Comparison of ENCODE assay signal across 8 mouse cellular contexts in the genomic region with DNA sequence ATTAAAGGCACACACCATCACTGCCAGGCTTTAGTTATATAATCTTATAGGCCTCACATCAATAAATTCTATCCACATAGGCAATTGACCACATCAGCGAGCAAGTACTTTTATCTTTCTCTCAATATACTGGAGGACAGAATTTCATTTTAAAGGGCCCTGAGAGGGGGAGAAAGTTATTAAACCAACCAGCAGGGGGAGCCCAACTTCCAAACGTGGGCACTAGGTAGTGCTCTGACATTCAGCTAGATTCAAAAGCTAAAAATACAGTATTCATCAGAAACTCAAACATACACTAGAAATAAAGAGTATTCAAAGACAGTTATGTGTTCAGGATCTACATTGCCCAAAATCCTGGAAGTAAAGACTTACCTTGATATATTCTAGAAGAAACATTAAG.
DNase-seq lines count a peak whose midpoint lies in the region; ATAC-seq and TF ChIP-seq lines count a peak whose summit lies in the region.

No protein-coding gene starts in this region.

- no peaks in the 10 kb centered on the region for H3K4me1 ChIP-seq in liver, postnatal 0 days (ENCODE audit: insufficient read depth)

- TF ChIP-seq EP300 in liver, postnatal 0 days (IDR thresholded peaks at IDR 0.05; ENCODE audit: low read depth) = no peak

- H3K4me3 ChIP-seq in liver, postnatal 0 days (ENCODE audit: low read depth, low read length) = no peak overlapping the region

- no peaks in the 10 kb centered on the region for H3K27me3 ChIP-seq in liver, postnatal 0 days (ENCODE audit: insufficient read depth, low read length)

- TF ChIP-seq CTCF in liver, postnatal 0 days (IDR thresholded peaks at IDR 0.05; ENCODE audit: low read depth) = peak; percentile 73

- no peaks in the 10 kb centered on the region for H3K9me3 ChIP-seq in liver, postnatal 0 days (ENCODE audit: low read length)

- H3K9ac ChIP-seq in liver, postnatal 0 days (replicated peaks) = no peak overlapping the region

- H3K27ac ChIP-seq in liver, postnatal 0 days (ENCODE audit: low read depth) = no peak overlapping the region

- no peak for ATAC-seq in liver, postnatal 0 days
- 0 out of 2 replicates have a peak, but pooled peaks have one; percentile 30 for ATAC-seq in neutrophil, adult 5-6 weeks (ENCODE audit: extremely low read depth, insufficient number of reproducible peaks, low FRiP score, poor library complexity, severe bottlenecking)

- DNase-seq in CD4-positive helper T cell, adult 2 months (ENCODE audit: low read depth, low spot score) = peak; percentile 45
- peak; percentile 22 for DNase-seq in T-cell, adult 2 months (ENCODE audit: low spot score)
- peak; percentile 91 for DNase-seq in cerebellum, postnatal 14 days
- DNase-seq in gastrocnemius, adult 8-10 months (ENCODE audit: low spot score in 2 of 2) = peak; percentile 6 to 19
- DNase-seq in kidney, postnatal 14 days = peak; percentile 81
- peak; percentile 61 for DNase-seq in liver, postnatal 0 days
- peak; percentile 77 for DNase-seq in urinary bladder, postnatal 25 days (ENCODE audit: low spot score)

- H3K36me3 ChIP-seq in liver, postnatal 0 days (replicated peaks; ENCODE audit: insufficient read depth, low read length) = no peaks in the 10 kb centered on the region

- H3K4me2 ChIP-seq in liver, postnatal 0 days (ENCODE audit: low read depth, low read length) = no peak overlapping the region

- 13% methylated on average over 2 of the region's 2 CpGs for WGBS in liver, postnatal 0 days (ENCODE audit: insufficient replicate concordance)

Comparison
In these comparisons a context has a peak if more than half of its experiments do, and no peak if none do; other contexts are left out.
1. DNase-seq: peak in every context shown above with its lines; median percentile 91 in cerebellum, postnatal 14 days; 81 in kidney, postnatal 14 days; 77 in urinary bladder, postnatal 25 days; 61 in liver, postnatal 0 days; 45 in CD4-positive helper T cell, adult 2 months; 22 in T-cell, adult 2 months; 12 in gastrocnemius, adult 8-10 months.